In the genomic region with DNA sequence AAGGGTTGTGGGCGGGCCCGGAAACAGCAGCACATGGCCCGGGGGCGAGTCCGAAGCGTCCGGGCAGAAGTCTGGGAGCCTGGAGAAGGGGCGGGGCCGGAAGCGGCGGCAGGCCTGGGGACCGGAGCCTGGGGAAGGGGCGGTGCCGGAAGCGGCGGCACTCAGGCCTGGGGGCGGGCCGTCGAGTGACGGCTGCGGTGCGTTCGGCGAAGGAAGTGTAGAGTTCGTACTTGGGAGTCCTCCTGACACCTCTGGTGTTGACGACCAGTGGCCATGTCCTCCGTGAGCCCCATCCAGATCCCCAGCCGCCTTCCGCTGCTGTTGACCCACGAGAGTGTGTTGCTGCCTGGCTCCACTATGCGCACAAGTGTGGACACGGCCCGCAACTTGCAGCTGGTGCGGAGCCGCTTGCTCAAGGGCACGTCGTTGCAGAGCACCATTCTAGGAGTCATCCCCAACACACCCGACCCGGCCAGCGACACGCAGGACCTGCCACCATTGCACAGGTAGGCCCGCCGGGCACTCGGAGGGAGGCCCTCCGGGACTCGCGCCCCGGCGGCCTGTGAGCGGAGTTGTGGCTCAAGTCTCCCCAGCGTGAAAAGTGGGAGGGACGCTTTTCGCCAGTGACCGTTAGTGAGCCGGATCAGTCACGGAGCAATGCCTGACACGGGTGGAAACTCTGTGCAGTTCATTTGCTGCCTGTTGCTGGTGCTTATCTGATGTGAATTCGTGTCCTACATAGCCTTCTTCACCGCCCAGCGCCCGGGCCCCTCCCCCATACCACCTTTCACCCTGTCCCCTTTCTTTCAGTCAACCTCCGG, we compare ENCODE assay signal across 8 mouse cellular contexts. TPM values are rescaled to one million over a fixed set of nuclear protein-coding genes. Genes with fewer than 3 reads are reported as not detected.
DNase-seq lines count a peak whose midpoint lies in the region; ATAC-seq and TF ChIP-seq lines count a peak whose summit lies in the region.

A gene (plus strand): TSS at position 133 of the 821 bp plus-strand sequence.

- no peaks in the 10 kb centered on the region for H3K36me3 ChIP-seq in embryonic facial prominence, embryonic 15.5 days
- H3K36me3 ChIP-seq in kidney, embryonic 14.5 days (ENCODE audit: control insufficient read depth, insufficient read depth, low read length), result no peaks in the 10 kb centered on the region
- H3K36me3 ChIP-seq in limb, embryonic 15.5 days, result no peaks in the 10 kb centered on the region

- H3K27ac ChIP-seq in bone marrow, adult 2 months (ENCODE audit: control insufficient read depth, insufficient read depth, low read depth, low read length, poor library complexity), result peak within 1 kb of the TSS; percentile 96
- peak within 1 kb of the TSS; percentile 74 for H3K27ac ChIP-seq in embryonic facial prominence, embryonic 15.5 days (replicated peaks)
- peak within 1 kb of the TSS; percentile 63 for H3K27ac ChIP-seq in kidney, embryonic 14.5 days (ENCODE audit: low read depth, low read length)
- peak within 1 kb of the TSS; percentile 84 for H3K27ac ChIP-seq in limb, embryonic 15.5 days

- no peak for TF ChIP-seq CTCF in bone marrow, adult 2 months (IDR thresholded peaks at IDR 0.05; ENCODE audit: control insufficient read depth, insufficient read depth, low read length)

- peak within 1 kb of the TSS; percentile 75 for H3K4me2 ChIP-seq in embryonic facial prominence, embryonic 15.5 days (replicated peaks)
- peak within 1 kb of the TSS; percentile 62 for H3K4me2 ChIP-seq in kidney, embryonic 14.5 days (replicated peaks; ENCODE audit: low read depth, low read length)
- H3K4me2 ChIP-seq in limb, embryonic 15.5 days, result peak within 1 kb of the TSS; percentile 70

- H3K9me3 ChIP-seq in embryonic facial prominence, embryonic 15.5 days (replicated peaks), result no peaks in the 10 kb centered on the region
- H3K9me3 ChIP-seq in kidney, embryonic 14.5 days (ENCODE audit: control insufficient read depth, low read length), result no peaks in the 10 kb centered on the region
- no peaks in the 10 kb centered on the region for H3K9me3 ChIP-seq in limb, embryonic 15.5 days

- peak; percentile 81 for TF ChIP-seq POLR2A in bone marrow, adult 2 months (IDR thresholded peaks at IDR 0.05; ENCODE audit: borderline replicate concordance, control insufficient read depth, low read depth, low read length)

- peak; percentile 97 for DNase-seq in 416B (ENCODE audit: low read depth)
- peak; percentile 98 for DNase-seq in heart, adult 9 months (ENCODE audit: low spot score in 2 of 2)
- DNase-seq in monocyte, adult 2 months (ENCODE audit: low read depth in 1 of 2, low spot score in 2 of 2), result peak; percentile 95
- peak; percentile 98 to 99 for DNase-seq in spleen, postnatal 36 days (ENCODE audit: low spot score in 2 of 2)

- H3K27me3 ChIP-seq in embryonic facial prominence, embryonic 15.5 days, result no peaks in the 10 kb centered on the region
- H3K27me3 ChIP-seq in kidney, embryonic 14.5 days (ENCODE audit: control insufficient read depth, insufficient read depth, low read length), result no peaks in the 10 kb centered on the region
- H3K27me3 ChIP-seq in limb, embryonic 15.5 days, result no peaks in the 10 kb centered on the region

- WGBS in bone marrow, adult 2 months, result under 1% methylated on average over 61 of the region's 62 CpGs
- under 1% methylated on average over 61 of the region's 62 CpGs for WGBS in embryonic facial prominence, embryonic 15.5 days
- whole genome bisulfite sequencing in kidney, embryonic 14.5 days, result under 1% methylated on average over 62 of the region's 62 CpGs
- WGBS in limb, embryonic 15.5 days, result under 1% methylated on average over 61 of the region's 62 CpGs

- peak within 1 kb of the TSS; percentile 99 for H3K4me3 ChIP-seq in bone marrow, adult 2 months (replicated peaks; ENCODE audit: control insufficient read depth, low read depth, low read length)
- H3K4me3 ChIP-seq in embryonic facial prominence, embryonic 15.5 days (replicated peaks), result peak within 1 kb of the TSS; percentile 79
- H3K4me3 ChIP-seq in kidney, embryonic 14.5 days (ENCODE audit: low read length), result peak within 1 kb of the TSS; percentile 85
- H3K4me3 ChIP-seq in limb, embryonic 15.5 days, result peak within 1 kb of the TSS; percentile 78

- peak; percentile 99 for ATAC-seq in embryonic facial prominence, embryonic 15.5 days (ENCODE audit: insufficient number of reproducible peaks, low FRiP score, low TSS enrichment, low read depth)
- peak; percentile 99 for ATAC-seq in kidney, embryonic 14.5 days (ENCODE audit: low FRiP score, low TSS enrichment)
- ATAC-seq in limb, embryonic 15.5 days (ENCODE audit: insufficient number of reproducible peaks, low FRiP score, low TSS enrichment, low read depth), result peak; percentile 98

- no peaks in the 10 kb centered on the region; the same call in 1 of the 2 replicates for H3K4me1 ChIP-seq in bone marrow, adult 2 months (ENCODE audit: control insufficient read depth, insufficient read depth, low read length)
- H3K4me1 ChIP-seq in embryonic facial prominence, embryonic 15.5 days, result peaks cover 11% of the 10 kb centered on the region
- H3K4me1 ChIP-seq in kidney, embryonic 14.5 days (ENCODE audit: control insufficient read depth, insufficient read depth, low read length), result peaks cover 5% of the 10 kb centered on the region
- H3K4me1 ChIP-seq in limb, embryonic 15.5 days, result peaks cover 7% of the 10 kb centered on the region

- peak within 1 kb of the TSS; percentile 47 for H3K9ac ChIP-seq in embryonic facial prominence, embryonic 15.5 days
- H3K9ac ChIP-seq in kidney, embryonic 14.5 days (ENCODE audit: low read depth, low read length), result peak within 1 kb of the TSS; percentile 64
- peak within 1 kb of the TSS; percentile 64 for H3K9ac ChIP-seq in limb, embryonic 15.5 days

RNA-seq across cellular contexts. Expression of the gene that starts here (rescaled TPM):
- 17.2 and 19.8 TPM in 2 replicates for polyA plus RNA-seq in bone marrow, adult 2 months (2011; ENCODE audit: insufficient read depth, insufficient read length, low replicate concordance, missing spikeins)
- polyA plus RNA-seq in embryonic facial prominence, embryonic 15.5 days (2015; fragmentation: Nextera tagmentation; extraction: Ambion mirVana), result 50.6 and 54.2 TPM in 2 replicates
- 38.0 and 54.8 TPM in 2 replicates for polyA plus RNA-seq in kidney, embryonic 14.5 days (2014; fragmentation: Nextera tagmentation; extraction: Ambion mirVana)
- polyA plus RNA-seq in limb, embryonic 15.5 days (2015; fragmentation: Nextera tagmentation; extraction: Ambion mirVana), result 53.3 and 56.3 TPM in 2 replicates

Comparison
In these comparisons a context has a peak if more than half of its experiments do, and no peak if none do; other contexts are left out.
1. Peak in every context shown above with its lines: DNase-seq, ATAC-seq, H3K4me3 ChIP-seq and H3K27ac ChIP-seq.